Mouse (Mus musculus): Measurements from ENCODE around the gene Utrn. TPM values are rescaled to one million over a fixed set of nuclear protein-coding genes. Genes with fewer than 3 reads are reported as not detected.

Gene Utrn
- polyA plus RNA-seq, 1 experiment: 31.4 TPM

DNA sequence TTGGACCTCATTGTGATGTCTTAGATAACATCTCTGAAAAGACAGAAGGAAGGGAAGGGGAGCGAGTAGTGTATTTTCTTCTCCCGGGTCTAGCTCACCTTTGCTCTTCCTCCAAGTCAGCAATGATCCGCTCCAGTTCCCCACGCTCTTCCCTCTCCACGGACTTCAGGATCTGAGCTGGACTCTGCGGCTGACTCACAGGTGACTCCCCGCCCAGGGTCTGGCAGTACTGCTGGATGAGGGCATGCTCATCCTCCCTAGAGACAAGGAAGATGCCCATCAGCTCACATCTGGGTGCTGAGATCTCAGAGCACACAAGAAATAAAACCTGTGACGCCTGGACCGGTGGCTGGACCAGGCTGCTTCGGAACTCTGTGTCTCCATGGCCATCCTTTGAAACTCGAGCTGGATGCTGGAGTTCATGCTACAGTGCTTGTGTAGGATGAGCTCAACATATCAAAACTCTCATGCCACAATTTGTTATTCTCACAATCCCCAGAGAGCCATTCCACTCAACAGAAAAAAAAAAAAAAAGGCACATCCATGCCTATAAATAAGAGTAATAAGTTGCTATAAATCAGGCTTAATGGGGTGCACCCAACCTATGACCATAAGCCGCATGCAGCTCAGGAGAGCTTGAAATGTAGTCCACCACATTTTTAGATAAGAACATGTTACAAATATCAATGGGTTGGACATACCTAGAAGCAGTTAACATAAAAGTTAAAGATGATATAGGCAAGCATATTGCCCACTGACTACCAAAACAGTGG is 462.6 kb downstream of the Utrn start:
- WGBS: 89% methylated on average over 12 of the region's 12 CpGs
- no peak for TF ChIP-seq CTCF (IDR thresholded peaks at IDR 0.05; ENCODE audit: control insufficient read depth, insufficient read depth, low read length)
- TF ChIP-seq POLR2A (IDR thresholded peaks at IDR 0.05; ENCODE audit: borderline replicate concordance, control insufficient read depth, low read depth, low read length): no peak
- no peak overlapping the region for H3K4me3 ChIP-seq (replicated peaks; ENCODE audit: control insufficient read depth, low read depth, low read length)
- no peak overlapping the region for H3K27ac ChIP-seq (ENCODE audit: control insufficient read depth, insufficient read depth, low read depth, low read length, poor library complexity)
- H3K4me1 ChIP-seq (ENCODE audit: control insufficient read depth, insufficient read depth, low read length): no peaks in the 10 kb centered on the region

DNA sequence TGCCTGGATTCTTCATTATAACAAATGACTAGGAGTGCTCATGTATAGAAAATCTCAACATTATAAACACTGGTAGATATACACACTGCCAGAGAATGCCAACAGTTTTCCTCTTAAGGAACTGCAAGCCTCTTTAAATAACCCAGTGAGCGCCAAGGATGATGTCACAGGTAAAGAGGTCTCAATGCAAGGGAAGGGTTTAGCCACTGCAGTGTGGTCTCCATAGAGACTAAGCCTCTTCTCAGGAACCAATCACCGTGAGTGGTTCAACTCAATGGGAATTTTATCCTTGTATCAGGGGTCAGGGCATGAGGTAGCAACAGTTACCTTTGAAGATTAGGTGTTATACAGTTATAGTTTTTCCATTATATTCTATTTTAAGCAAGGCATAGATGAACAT is 469.7 kb downstream of the Utrn start:
- no peak for TF ChIP-seq POLR2A (IDR thresholded peaks at IDR 0.05; ENCODE audit: borderline replicate concordance, control insufficient read depth, low read depth, low read length)
- no peak for TF ChIP-seq CTCF (IDR thresholded peaks at IDR 0.05; ENCODE audit: control insufficient read depth, insufficient read depth, low read length)
- 82% methylated on average over 2 of the region's 2 CpGs for WGBS
- no peak overlapping the region for H3K4me3 ChIP-seq (replicated peaks; ENCODE audit: control insufficient read depth, low read depth, low read length)
- H3K4me1 ChIP-seq (ENCODE audit: control insufficient read depth, insufficient read depth, low read length): no peaks in the 10 kb centered on the region
- no peak overlapping the region for H3K27ac ChIP-seq (ENCODE audit: control insufficient read depth, insufficient read depth, low read depth, low read length, poor library complexity)

DNA sequence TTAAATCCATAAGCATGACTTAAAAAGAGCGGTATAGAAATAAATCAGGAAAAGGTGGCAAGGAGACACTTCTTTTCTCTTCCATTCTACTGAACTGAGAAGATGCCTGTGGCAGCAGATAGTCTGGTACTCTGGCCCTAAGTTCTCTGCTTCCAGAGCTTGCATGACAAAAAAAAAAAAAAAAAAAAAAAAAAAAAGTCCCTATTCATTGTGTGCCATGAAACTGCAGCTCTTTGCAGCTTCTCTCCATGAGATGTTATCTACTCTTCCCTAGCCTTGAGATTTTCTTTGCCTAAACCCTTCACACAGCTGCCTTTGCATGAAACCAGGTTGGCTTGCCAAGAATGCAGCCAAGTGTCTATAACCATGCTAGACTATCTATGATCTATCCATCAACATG is 489.0 kb downstream of the Utrn start:
- no peak for TF ChIP-seq CTCF (IDR thresholded peaks at IDR 0.05; ENCODE audit: control insufficient read depth, insufficient read depth, low read length)
- no peak for TF ChIP-seq POLR2A (IDR thresholded peaks at IDR 0.05; ENCODE audit: borderline replicate concordance, control insufficient read depth, low read depth, low read length)
- 88% methylated on average over 1 of the region's 1 CpGs for WGBS
- Histone ChIP-seq H3K4me3 (replicated peaks; ENCODE audit: control insufficient read depth, low read depth, low read length) (no peak overlapping the region), H3K27ac (ENCODE audit: control insufficient read depth, insufficient read depth, low read depth, low read length, poor library complexity) (no peak overlapping the region), H3K4me1 (ENCODE audit: control insufficient read depth, insufficient read depth, low read length) (no peaks in the 10 kb centered on the region)

DNA sequence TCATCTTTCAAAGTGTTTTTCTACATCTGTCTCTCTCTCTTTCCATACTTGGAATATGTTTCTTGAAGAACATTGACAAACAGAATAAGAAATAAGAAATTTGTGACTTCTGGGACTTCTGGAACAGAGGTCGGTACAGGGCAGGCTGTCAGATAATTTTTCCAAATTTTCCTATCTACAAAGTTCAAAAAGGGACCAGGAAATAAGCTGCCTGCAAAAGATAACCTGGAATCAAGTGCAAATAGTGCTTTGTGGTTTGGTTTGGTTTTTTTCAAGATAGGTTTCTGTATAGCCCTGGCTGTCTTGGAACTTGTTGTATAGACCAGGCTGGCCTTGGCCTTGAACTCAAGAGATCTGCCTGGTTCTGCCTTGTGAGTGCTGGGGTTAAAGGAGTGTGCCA is 490.0 kb downstream of the Utrn start:
- H3K27ac ChIP-seq (ENCODE audit: control insufficient read depth, insufficient read depth, low read depth, low read length, poor library complexity): no peak overlapping the region
- WGBS: 64% methylated on average over 1 of the region's 1 CpGs
- H3K4me3 ChIP-seq (replicated peaks; ENCODE audit: control insufficient read depth, low read depth, low read length): no peak overlapping the region
- no peak for TF ChIP-seq CTCF (IDR thresholded peaks at IDR 0.05; ENCODE audit: control insufficient read depth, insufficient read depth, low read length)
- no peak for TF ChIP-seq POLR2A (IDR thresholded peaks at IDR 0.05; ENCODE audit: borderline replicate concordance, control insufficient read depth, low read depth, low read length)
- H3K4me1 ChIP-seq (ENCODE audit: control insufficient read depth, insufficient read depth, low read length): no peaks in the 10 kb centered on the region

DNA sequence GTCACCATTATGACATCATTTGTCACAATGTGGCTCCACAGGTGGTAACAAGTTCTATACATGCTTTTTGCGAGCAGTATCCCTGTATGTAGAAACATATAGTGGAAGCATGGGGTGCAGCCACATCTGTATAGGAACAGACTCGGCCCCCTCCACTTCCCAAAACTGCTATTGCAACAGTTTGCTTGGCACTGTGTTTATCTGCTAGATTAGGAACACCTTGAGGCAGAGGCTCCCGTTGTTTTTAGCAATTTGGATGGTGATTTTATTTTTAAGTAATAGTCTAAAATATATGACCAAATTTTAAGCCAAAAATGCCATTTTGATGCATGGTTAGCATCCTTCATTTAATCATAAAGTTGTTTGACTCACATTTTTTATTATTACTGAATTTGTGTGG is 491.4 kb downstream of the Utrn start:
- H3K4me1 ChIP-seq (ENCODE audit: control insufficient read depth, insufficient read depth, low read length): no peaks in the 10 kb centered on the region
- no peak overlapping the region for H3K4me3 ChIP-seq (replicated peaks; ENCODE audit: control insufficient read depth, low read depth, low read length)
- no peak overlapping the region for H3K27ac ChIP-seq (ENCODE audit: control insufficient read depth, insufficient read depth, low read depth, low read length, poor library complexity)
- TF ChIP-seq CTCF (IDR thresholded peaks at IDR 0.05; ENCODE audit: control insufficient read depth, insufficient read depth, low read length): no peak
- no peak for TF ChIP-seq POLR2A (IDR thresholded peaks at IDR 0.05; ENCODE audit: borderline replicate concordance, control insufficient read depth, low read depth, low read length)
- WGBS: 62% methylated on average over 3 of the region's 3 CpGs

DNA sequence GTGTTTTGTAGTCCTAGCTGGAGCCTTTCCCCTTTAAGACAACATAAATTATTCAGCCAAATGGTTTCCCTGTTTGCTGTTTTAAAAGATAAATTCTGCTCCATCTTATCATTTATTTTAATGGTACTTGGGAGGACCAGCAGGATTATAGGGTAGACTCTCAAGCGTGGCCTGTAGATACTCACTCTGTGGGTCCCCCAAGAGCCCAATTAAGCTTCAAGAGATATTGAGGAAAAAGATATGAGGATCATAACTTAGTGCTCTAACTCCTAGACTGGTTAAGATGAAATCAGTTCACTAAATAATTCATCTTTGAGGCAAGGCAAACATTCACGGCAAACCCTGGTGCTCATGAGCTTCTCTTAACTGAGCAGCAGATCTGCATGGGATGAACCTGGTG is 493.1 kb downstream of the Utrn start:
- no peak overlapping the region for H3K4me3 ChIP-seq (replicated peaks; ENCODE audit: control insufficient read depth, low read depth, low read length)
- no peaks in the 10 kb centered on the region for H3K4me1 ChIP-seq (ENCODE audit: control insufficient read depth, insufficient read depth, low read length)
- 83% methylated on average over 2 of the region's 2 CpGs for WGBS
- TF ChIP-seq CTCF (IDR thresholded peaks at IDR 0.05; ENCODE audit: control insufficient read depth, insufficient read depth, low read length): no peak
- TF ChIP-seq POLR2A (IDR thresholded peaks at IDR 0.05; ENCODE audit: borderline replicate concordance, control insufficient read depth, low read depth, low read length): no peak
- no peak overlapping the region for H3K27ac ChIP-seq (ENCODE audit: control insufficient read depth, insufficient read depth, low read depth, low read length, poor library complexity)

DNA sequence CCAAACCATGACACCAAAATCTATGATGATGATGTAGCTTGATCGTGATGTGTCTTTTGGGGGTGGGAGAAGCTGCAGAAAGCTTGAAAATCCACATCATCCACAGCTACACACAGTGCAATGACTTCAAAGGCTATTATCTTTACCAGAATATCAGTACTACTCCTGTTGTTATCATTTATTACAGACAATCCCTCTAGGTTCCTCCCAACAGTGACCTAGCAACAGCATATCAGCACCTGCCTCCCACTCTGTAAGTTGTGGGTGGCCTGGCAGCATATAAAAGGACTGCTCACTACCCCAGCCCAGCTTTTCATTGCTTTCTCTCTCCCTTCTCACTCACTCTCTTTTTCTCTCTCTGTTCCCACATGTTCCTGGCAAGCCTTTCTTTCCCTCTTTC is 494.4 kb downstream of the Utrn start:
- Histone ChIP-seq H3K4me3 (replicated peaks; ENCODE audit: control insufficient read depth, low read depth, low read length) (no peak overlapping the region), H3K4me1 (ENCODE audit: control insufficient read depth, insufficient read depth, low read length) (no peaks in the 10 kb centered on the region), H3K27ac (ENCODE audit: control insufficient read depth, insufficient read depth, low read depth, low read length, poor library complexity) (no peak overlapping the region)
- TF ChIP-seq CTCF (IDR thresholded peaks at IDR 0.05; ENCODE audit: control insufficient read depth, insufficient read depth, low read length) (no peak), POLR2A (IDR thresholded peaks at IDR 0.05; ENCODE audit: borderline replicate concordance, control insufficient read depth, low read depth, low read length) (no peak)
- 65% methylated on average over 1 of the region's 1 CpGs for WGBS

DNA sequence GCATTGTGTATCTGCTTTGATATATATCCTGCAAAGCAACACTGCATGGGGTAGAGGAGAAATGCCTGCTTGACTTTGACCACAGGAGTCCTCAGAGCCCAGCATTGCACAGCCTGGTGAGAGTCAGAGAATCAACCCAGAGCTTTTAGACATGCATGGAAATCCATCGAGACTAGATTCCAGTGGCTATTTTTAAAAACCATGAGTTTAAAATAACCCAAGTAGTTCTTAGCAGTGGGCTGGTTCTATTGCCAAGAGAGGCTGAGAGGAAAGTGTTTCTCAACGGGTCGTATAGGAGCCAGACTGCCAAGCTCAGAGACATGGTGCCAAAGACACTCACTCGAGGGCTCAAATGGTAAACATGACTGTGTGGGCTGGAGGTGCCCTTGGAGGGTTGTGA is 514.6 kb downstream of the Utrn start:
- WGBS: 83% methylated on average over 4 of the region's 4 CpGs
- no peak for TF ChIP-seq CTCF (IDR thresholded peaks at IDR 0.05; ENCODE audit: control insufficient read depth, insufficient read depth, low read length)
- TF ChIP-seq POLR2A (IDR thresholded peaks at IDR 0.05; ENCODE audit: borderline replicate concordance, control insufficient read depth, low read depth, low read length): no peak
- no peak overlapping the region for H3K27ac ChIP-seq (ENCODE audit: control insufficient read depth, insufficient read depth, low read depth, low read length, poor library complexity)
- H3K4me1 ChIP-seq (ENCODE audit: control insufficient read depth, insufficient read depth, low read length): no peaks in the 10 kb centered on the region
- no peak overlapping the region for H3K4me3 ChIP-seq (replicated peaks; ENCODE audit: control insufficient read depth, low read depth, low read length)

DNA sequence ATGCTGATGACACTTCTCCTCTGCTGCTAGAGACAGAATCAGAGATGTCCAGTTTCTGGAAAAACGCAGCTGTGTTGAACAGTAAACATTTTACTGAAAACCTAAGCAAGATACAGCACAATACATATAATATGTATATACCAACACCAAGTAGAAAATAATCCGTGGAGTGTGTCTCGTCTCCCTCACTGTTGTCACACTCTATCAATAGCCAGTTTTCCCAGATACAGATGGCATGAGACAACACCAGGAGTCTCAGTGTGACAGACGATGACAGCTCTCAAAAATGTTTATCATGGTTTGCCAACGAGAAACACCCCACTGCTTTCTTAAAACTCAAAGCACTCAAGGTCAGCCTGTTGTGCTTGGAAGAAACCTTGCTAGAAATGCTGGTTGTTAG is 515.1 kb downstream of the Utrn start:
- 71% methylated on average over 5 of the region's 5 CpGs for WGBS
- no peak overlapping the region for H3K4me3 ChIP-seq (replicated peaks; ENCODE audit: control insufficient read depth, low read depth, low read length)
- TF ChIP-seq POLR2A (IDR thresholded peaks at IDR 0.05; ENCODE audit: borderline replicate concordance, control insufficient read depth, low read depth, low read length) (no peak), CTCF (IDR thresholded peaks at IDR 0.05; ENCODE audit: control insufficient read depth, insufficient read depth, low read length) (no peak)
- H3K4me1 ChIP-seq (ENCODE audit: control insufficient read depth, insufficient read depth, low read length): no peaks in the 10 kb centered on the region
- no peak overlapping the region for H3K27ac ChIP-seq (ENCODE audit: control insufficient read depth, insufficient read depth, low read depth, low read length, poor library complexity)
